Mouse (Mus musculus): ENCODE measurements around the gene 1700024G13Rik.
"Not testable (repeated sequence)": the region's sequence is repeated elsewhere in the genome, so short reads cannot be mapped to it uniquely, and the experiment has no call there.

- TF ChIP-seq CTCF (conservative IDR thresholded peaks at IDR 0.05; ENCODE audit: insufficient read depth, insufficient read length, low read depth, low read length); POLR2A (IDR thresholded peaks at IDR 0.05; ENCODE audit: low read depth, low read length): not testable (repeated sequence)
Measured at GRCm38 (mm10) chr14:32351181-32351920, 36.8 kb downstream of the 1700024G13Rik start.
